Comparison of ENCODE assay signal across 8 mouse cellular contexts in the genomic region with DNA sequence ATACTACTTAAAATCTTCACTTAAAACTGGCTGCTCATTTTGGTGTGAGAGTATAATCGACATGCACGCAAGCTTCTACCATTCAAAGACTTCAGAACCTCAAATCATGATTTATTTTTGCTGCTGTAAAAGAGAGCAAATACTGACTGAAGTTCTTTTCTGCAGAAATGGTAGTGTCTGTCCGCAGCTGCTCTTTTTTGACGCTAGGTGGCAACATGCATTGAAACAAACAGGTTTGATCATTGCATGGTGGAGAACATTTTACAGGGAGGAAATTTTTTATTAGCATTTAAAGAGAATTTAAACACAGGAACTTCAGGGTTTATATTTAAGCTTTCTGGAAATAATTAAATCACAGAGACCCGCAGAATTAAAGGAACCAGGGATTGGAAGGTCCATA. TPM values are rescaled to one million over a fixed set of nuclear protein-coding genes. Genes with fewer than 3 reads are reported as not detected.
A peak's percentile ranks its signal among the peaks of the same experiment; 100 is the strongest.
DNase-seq lines count a peak whose midpoint lies in the region; ATAC-seq and TF ChIP-seq lines count a peak whose summit lies in the region.

No protein-coding gene starts in this region.

- peak; percentile 74 for DNase-seq in kidney, postnatal 0 days (ENCODE audit: low spot score)
- DNase-seq in kidney, adult 11 months, result no peak
- peak; percentile 37 to 52 for DNase-seq in right cerebral cortex, adult 2 months (ENCODE audit: low spot score in 2 of 2)
- DNase-seq in right cerebral cortex, postnatal 14 days, result no peak
- peak; percentile 61 for DNase-seq in brain, adult 2 months (ENCODE audit: low read depth, low spot score)
- DNase-seq in naive thymus-derived CD4-positive, alpha-beta T cell, adult 2 months (ENCODE audit: low read depth), result peak; percentile 8
- DNase-seq in yolk sac, embryonic 10.5 days (ENCODE audit: low spot score), result no peak
- DNase-seq in ovary, postnatal 14 days (ENCODE audit: low spot score), result no peak

- no peak overlapping the region for H3K4me2 ChIP-seq in kidney, postnatal 0 days (ENCODE audit: low read length)

- peak; percentile 71 for TF ChIP-seq CTCF in kidney, postnatal 0 days (IDR thresholded peaks at IDR 0.05; ENCODE audit: low read depth)

- no peak overlapping the region for H3K27ac ChIP-seq in kidney, postnatal 0 days

- WGBS in kidney, postnatal 0 days, result 29% methylated on average over 5 of the region's 5 CpGs

- no peak overlapping the region for H3K9ac ChIP-seq in kidney, postnatal 0 days (ENCODE audit: low read depth, low read length)

- no peak for ATAC-seq in kidney, postnatal 0 days (replicated peaks; ENCODE audit: low FRiP score, low read depth)

- no peaks in the 10 kb centered on the region for H3K9me3 ChIP-seq in kidney, postnatal 0 days (replicated peaks; ENCODE audit: low read length)

- H3K4me1 ChIP-seq in kidney, postnatal 0 days (replicated peaks; ENCODE audit: insufficient read depth, low read length), result no peaks in the 10 kb centered on the region

- H3K36me3 ChIP-seq in kidney, postnatal 0 days (ENCODE audit: insufficient read depth, low read length), result no peaks in the 10 kb centered on the region

- no peaks in the 10 kb centered on the region for H3K27me3 ChIP-seq in kidney, postnatal 0 days (ENCODE audit: insufficient read depth, low read length)

- H3K4me3 ChIP-seq in kidney, postnatal 0 days (replicated peaks; ENCODE audit: low read depth, low read length), result no peak overlapping the region

RNA-seq across cellular contexts. Expression of gene Fam19a2, which starts 9.5 kb away (rescaled TPM):
- polyA plus RNA-seq in kidney, postnatal 0 days (2015; fragmentation: Nextera tagmentation; extraction: Ambion mirVana), result 1.6 and 2.0 TPM in 2 replicates

RNA-seq across cellular contexts. Expression of gene Usp15, which starts 57.5 kb away (rescaled TPM):
- polyA plus RNA-seq in kidney, postnatal 0 days (2015; fragmentation: Nextera tagmentation; extraction: Ambion mirVana), result 58.9 and 59.2 TPM in 2 replicates

Comparison
In these comparisons a context has a peak if more than half of its experiments do, and no peak if none do; other contexts are left out.
1. DNase-seq: peak in kidney, postnatal 0 days (single experiment), right cerebral cortex, adult 2 months (2 of 2), brain, adult 2 months (single experiment) and naive thymus-derived CD4-positive, alpha-beta T cell, adult 2 months (single experiment); none in kidney, adult 11 months (single experiment), right cerebral cortex, postnatal 14 days (single experiment), yolk sac, embryonic 10.5 days (single experiment) and ovary, postnatal 14 days (single experiment).